Mouse (Mus musculus): ENCODE data around the gene Slc22a22. TPM values are rescaled to one million over a fixed set of nuclear protein-coding genes. Genes with fewer than 3 reads are reported as not detected.
A peak's percentile ranks its signal among the peaks of the same experiment; 100 is the strongest.

Slc22a22 gene
- polyA plus RNA-seq, 1 experiment from 2014 or later = 0.08 TPM

- 78% methylated on average over 2 of the region's 2 CpGs for WGBS
- Histone ChIP-seq H3K4me3 (ENCODE audit: low read length) (no peak overlapping the region), H3K9me3 (ENCODE audit: control insufficient read depth, low read length) (no peaks in the 10 kb centered on the region), H3K4me2 (ENCODE audit: low read length) (no peak overlapping the region), H3K9ac (ENCODE audit: low read depth, low read length) (no peak overlapping the region), H3K36me3 (ENCODE audit: control insufficient read depth, insufficient read depth, low read length) (no peaks in the 10 kb centered on the region), H3K27me3 (replicated peaks; ENCODE audit: control insufficient read depth, insufficient read depth, low read length) (no peaks in the 10 kb centered on the region), H3K4me1 (ENCODE audit: control insufficient read depth, insufficient read depth, low read depth, low read length) (no peaks in the 10 kb centered on the region), H3K27ac (ENCODE audit: low read depth, low read length) (no peak overlapping the region)
- no peak for ATAC-seq
Measured at GRCm38 (mm10) chr15:57496106-57496505, 18.7 kb upstream of the Slc22a22 start.

DNA sequence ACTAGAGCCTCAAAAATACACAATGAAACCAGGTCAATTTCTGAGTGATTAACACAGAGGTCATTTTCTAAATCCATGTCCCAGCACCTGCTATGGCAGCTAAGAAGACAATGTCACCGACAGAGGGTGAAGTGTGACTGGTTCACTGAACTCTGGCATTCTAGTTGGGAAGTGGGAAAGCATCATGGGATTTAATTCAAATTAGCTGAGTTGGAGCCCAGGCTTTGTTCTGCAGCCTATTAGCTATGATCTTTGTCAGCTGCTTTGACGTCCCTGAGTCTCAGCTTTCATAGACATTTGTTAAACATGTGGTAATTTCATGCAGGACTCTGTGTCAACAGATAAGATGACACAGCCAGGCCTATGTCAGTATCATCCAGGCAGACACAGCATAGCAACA lies 5.1 kb upstream of the Slc22a22 start:
- H3K27me3 ChIP-seq (replicated peaks; ENCODE audit: control insufficient read depth, insufficient read depth, low read length) = no peaks in the 10 kb centered on the region
- H3K4me1 ChIP-seq (ENCODE audit: control insufficient read depth, insufficient read depth, low read depth, low read length) = no peaks in the 10 kb centered on the region
- H3K27ac ChIP-seq (ENCODE audit: low read depth, low read length) = no peak overlapping the region
- no peaks in the 10 kb centered on the region for H3K36me3 ChIP-seq (ENCODE audit: control insufficient read depth, insufficient read depth, low read length)
- 16% methylated on average over 2 of the region's 2 CpGs for WGBS
- H3K9me3 ChIP-seq (ENCODE audit: control insufficient read depth, low read length) = no peaks in the 10 kb centered on the region
- no peak for ATAC-seq
- H3K9ac ChIP-seq (ENCODE audit: low read depth, low read length) = no peak overlapping the region
- H3K4me2 ChIP-seq (ENCODE audit: low read length) = no peak overlapping the region
- no peak overlapping the region for H3K4me3 ChIP-seq (ENCODE audit: low read length)

DNA sequence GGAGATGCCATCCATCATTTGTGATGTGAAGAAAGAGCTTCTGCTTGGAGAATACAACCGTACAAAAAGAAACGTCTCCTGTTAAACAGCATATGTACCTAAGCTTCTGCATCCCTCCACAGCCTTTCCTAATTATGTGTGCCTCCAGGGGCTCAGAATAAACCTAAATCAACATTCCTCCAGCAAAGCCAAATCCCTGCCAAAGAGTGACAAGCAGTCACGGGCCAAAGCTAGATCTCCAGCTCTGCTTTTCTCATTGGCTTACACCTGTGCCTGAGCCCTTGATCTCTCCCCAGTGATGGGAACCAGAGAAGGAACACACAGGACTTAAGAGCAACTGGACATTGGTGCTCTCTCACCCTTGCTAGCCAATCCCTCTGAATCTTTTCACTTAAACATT lies 5.8 kb downstream of the Slc22a22 start:
- whole genome bisulfite sequencing = 53% methylated on average over 3 of the region's 3 CpGs
- no peaks in the 10 kb centered on the region for H3K36me3 ChIP-seq (ENCODE audit: control insufficient read depth, insufficient read depth, low read length)
- no peaks in the 10 kb centered on the region for H3K9me3 ChIP-seq (ENCODE audit: control insufficient read depth, low read length)
- no peak overlapping the region for H3K27ac ChIP-seq (ENCODE audit: low read depth, low read length)
- no peak overlapping the region for H3K4me2 ChIP-seq (ENCODE audit: low read length)
- H3K9ac ChIP-seq (ENCODE audit: low read depth, low read length) = no peak overlapping the region
- H3K4me1 ChIP-seq (ENCODE audit: control insufficient read depth, insufficient read depth, low read depth, low read length) = no peaks in the 10 kb centered on the region
- H3K27me3 ChIP-seq (replicated peaks; ENCODE audit: control insufficient read depth, insufficient read depth, low read length) = no peaks in the 10 kb centered on the region
- no peak overlapping the region for H3K4me3 ChIP-seq (ENCODE audit: low read length)
- ATAC-seq = no peak

DNA sequence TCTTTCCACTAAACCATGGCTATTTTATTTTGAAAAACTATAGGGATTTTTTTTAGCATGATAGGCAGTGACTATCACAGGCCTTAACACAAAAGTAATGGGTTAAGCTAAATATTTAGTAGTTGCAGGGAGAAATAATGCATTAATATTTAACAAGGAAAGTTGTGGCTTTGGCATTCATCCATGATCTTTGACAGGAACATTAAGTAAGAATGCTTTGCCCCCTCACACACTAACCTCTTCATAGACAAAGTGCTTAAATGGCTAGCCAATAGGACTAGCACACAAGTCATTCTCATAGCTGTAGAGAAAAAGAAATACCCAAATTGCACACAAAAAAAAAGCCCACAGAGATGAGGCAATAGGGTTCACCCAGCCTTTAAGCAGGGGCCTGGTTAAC lies 11.4 kb downstream of the Slc22a22 start:
- Histone ChIP-seq H3K4me1 (ENCODE audit: control insufficient read depth, insufficient read depth, low read depth, low read length) (no peaks in the 10 kb centered on the region), H3K4me2 (ENCODE audit: low read length) (no peak overlapping the region), H3K4me3 (ENCODE audit: low read length) (no peak overlapping the region), H3K36me3 (ENCODE audit: control insufficient read depth, insufficient read depth, low read length) (no peaks in the 10 kb centered on the region), H3K27me3 (replicated peaks; ENCODE audit: control insufficient read depth, insufficient read depth, low read length) (no peaks in the 10 kb centered on the region), H3K27ac (ENCODE audit: low read depth, low read length) (no peak overlapping the region), H3K9ac (ENCODE audit: low read depth, low read length) (no peak overlapping the region), H3K9me3 (ENCODE audit: control insufficient read depth, low read length) (no peaks in the 10 kb centered on the region)
- ATAC-seq = no peak

GRCm38 (mm10) chr15:57465061-57465460 lies 12.4 kb downstream of the Slc22a22 start:
- Histone ChIP-seq H3K4me3 (ENCODE audit: low read length) (no peak overlapping the region), H3K27me3 (replicated peaks; ENCODE audit: control insufficient read depth, insufficient read depth, low read length) (no peaks in the 10 kb centered on the region), H3K9ac (ENCODE audit: low read depth, low read length) (no peak overlapping the region), H3K4me1 (ENCODE audit: control insufficient read depth, insufficient read depth, low read depth, low read length) (no peaks in the 10 kb centered on the region), H3K36me3 (ENCODE audit: control insufficient read depth, insufficient read depth, low read length) (no peaks in the 10 kb centered on the region), H3K27ac (ENCODE audit: low read depth, low read length) (no peak overlapping the region), H3K4me2 (ENCODE audit: low read length) (no peak overlapping the region), H3K9me3 (ENCODE audit: control insufficient read depth, low read length) (no peaks in the 10 kb centered on the region)
- 82% methylated on average over 6 of the region's 6 CpGs for WGBS
- no peak for ATAC-seq

DNA sequence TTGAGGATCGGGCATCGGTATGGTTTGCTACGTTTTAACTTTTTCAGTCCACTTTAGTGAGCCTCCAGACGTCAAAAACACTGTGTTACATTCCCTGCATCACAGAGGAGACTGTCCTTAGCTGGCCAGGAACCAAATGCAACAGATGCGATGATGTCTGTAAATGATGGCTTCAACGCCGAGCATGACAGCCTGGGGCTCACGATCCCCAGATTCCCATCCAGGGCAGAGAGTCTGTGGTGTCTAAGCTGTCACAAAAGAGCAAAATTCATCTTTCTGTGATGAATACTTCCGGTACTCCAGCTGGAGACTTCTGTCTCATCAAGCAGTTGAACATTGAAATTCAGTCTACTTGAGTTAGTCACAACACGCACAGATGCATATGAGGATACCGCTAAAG lies 13.4 kb downstream of the Slc22a22 start:
- ATAC-seq = no peak

GRCm38 (mm10) chr15:57461284-57461683 lies 16.1 kb downstream of the Slc22a22 start:
- H3K4me1 ChIP-seq (ENCODE audit: control insufficient read depth, insufficient read depth, low read depth, low read length) = no peaks in the 10 kb centered on the region
- no peaks in the 10 kb centered on the region for H3K36me3 ChIP-seq (ENCODE audit: control insufficient read depth, insufficient read depth, low read length)
- no peaks in the 10 kb centered on the region for H3K27me3 ChIP-seq (replicated peaks; ENCODE audit: control insufficient read depth, insufficient read depth, low read length)
- no peak overlapping the region for H3K4me2 ChIP-seq (ENCODE audit: low read length)
- no peak for ATAC-seq
- H3K9me3 ChIP-seq (ENCODE audit: control insufficient read depth, low read length) = no peaks in the 10 kb centered on the region
- no peak overlapping the region for H3K9ac ChIP-seq (ENCODE audit: low read depth, low read length)
- 52% methylated on average over 1 of the region's 1 CpGs for WGBS
- H3K27ac ChIP-seq (ENCODE audit: low read depth, low read length) = no peak overlapping the region
- H3K4me3 ChIP-seq (ENCODE audit: low read length) = no peak overlapping the region

More for the DNA sequence above, 13.4 kb downstream of the Slc22a22 start:
- no peak overlapping the region for H3K27ac ChIP-seq (ENCODE audit: low read depth, low read length)
- no peaks in the 10 kb centered on the region for H3K27me3 ChIP-seq (replicated peaks; ENCODE audit: control insufficient read depth, insufficient read depth, low read length)
- H3K9me3 ChIP-seq (ENCODE audit: control insufficient read depth, low read length) = no peaks in the 10 kb centered on the region
- no peaks in the 10 kb centered on the region for H3K36me3 ChIP-seq (ENCODE audit: control insufficient read depth, insufficient read depth, low read length)
- no peak overlapping the region for H3K4me2 ChIP-seq (ENCODE audit: low read length)
- no peak overlapping the region for H3K9ac ChIP-seq (ENCODE audit: low read depth, low read length)
- H3K4me1 ChIP-seq (ENCODE audit: control insufficient read depth, insufficient read depth, low read depth, low read length) = no peaks in the 10 kb centered on the region
- H3K4me3 ChIP-seq (ENCODE audit: low read length) = no peak overlapping the region
- 80% methylated on average over 11 of the region's 11 CpGs for WGBS

DNA sequence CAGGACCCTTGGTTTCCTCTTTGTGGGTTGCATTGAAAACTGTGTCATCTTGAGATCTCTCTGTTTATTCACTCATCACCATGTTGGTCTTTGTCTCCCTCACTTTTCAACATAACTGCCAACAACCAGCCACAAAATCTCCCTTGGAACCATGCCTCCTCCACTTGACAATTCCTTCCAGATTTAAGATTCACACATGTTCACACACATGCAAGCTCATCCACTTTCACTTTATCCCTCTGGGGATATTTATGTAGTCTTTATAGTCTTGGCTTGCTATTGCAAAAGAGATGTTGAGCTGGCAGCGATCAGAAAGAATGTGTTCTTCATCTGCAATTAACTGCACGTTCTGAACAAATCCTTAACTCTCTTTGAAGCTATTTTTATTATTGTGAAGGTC lies 20.1 kb downstream of the Slc22a22 start:
- Histone ChIP-seq H3K4me2 (ENCODE audit: low read length) (no peak overlapping the region), H3K9ac (ENCODE audit: low read depth, low read length) (no peak overlapping the region), H3K4me1 (ENCODE audit: control insufficient read depth, insufficient read depth, low read depth, low read length) (no peaks in the 10 kb centered on the region), H3K27me3 (replicated peaks; ENCODE audit: control insufficient read depth, insufficient read depth, low read length) (no peaks in the 10 kb centered on the region), H3K9me3 (ENCODE audit: control insufficient read depth, low read length) (no peaks in the 10 kb centered on the region), H3K36me3 (ENCODE audit: control insufficient read depth, insufficient read depth, low read length) (no peaks in the 10 kb centered on the region), H3K4me3 (ENCODE audit: low read length) (no peak overlapping the region), H3K27ac (ENCODE audit: low read depth, low read length) (no peak overlapping the region)
- no peak for ATAC-seq
- 69% methylated on average over 2 of the region's 2 CpGs for WGBS

DNA sequence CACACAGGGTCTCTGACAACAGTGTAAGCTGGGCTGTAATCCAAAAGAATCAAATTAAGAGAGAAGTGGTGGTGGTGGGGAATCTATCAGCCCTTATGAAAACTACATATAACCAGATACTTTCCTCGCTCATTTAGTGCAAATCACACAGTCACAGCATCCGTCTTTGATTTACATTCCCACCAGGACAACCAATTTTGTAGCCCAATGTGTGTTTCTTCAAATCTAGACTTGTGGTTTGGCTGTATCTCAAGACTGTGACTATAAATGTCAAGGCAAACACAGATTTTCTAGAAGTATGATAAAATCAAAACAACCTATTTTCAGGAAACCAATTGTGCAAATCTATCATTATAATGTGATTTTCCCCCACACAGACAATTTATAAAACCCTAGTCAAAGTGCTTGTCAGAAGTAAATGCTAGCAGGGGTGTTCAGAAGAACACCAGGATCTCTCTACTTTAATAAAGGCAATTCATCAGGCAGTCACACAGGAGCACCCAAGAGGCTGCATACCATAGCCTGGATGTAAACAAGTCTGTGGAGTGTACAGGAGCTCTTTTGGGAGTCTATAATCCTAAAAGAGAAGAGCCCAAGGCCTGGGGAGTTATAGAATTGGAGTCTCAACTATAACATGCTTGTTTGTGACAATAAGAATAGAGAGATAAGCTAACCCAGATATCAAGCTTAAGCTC lies 42.6 kb downstream of the Slc22a22 start:
- H3K27me3 ChIP-seq (replicated peaks; ENCODE audit: control insufficient read depth, insufficient read depth, low read length) = no peaks in the 10 kb centered on the region
- no peaks in the 10 kb centered on the region for H3K36me3 ChIP-seq (ENCODE audit: control insufficient read depth, insufficient read depth, low read length)
- no peaks in the 10 kb centered on the region for H3K9me3 ChIP-seq (ENCODE audit: control insufficient read depth, low read length)
- no peak overlapping the region for H3K4me3 ChIP-seq (ENCODE audit: low read length)
- no peak overlapping the region for H3K27ac ChIP-seq (ENCODE audit: low read depth, low read length)
- ATAC-seq = no peak
- H3K4me2 ChIP-seq (ENCODE audit: low read length) = no peak overlapping the region
- H3K9ac ChIP-seq (ENCODE audit: low read depth, low read length) = no peak overlapping the region
- no peaks in the 10 kb centered on the region for H3K4me1 ChIP-seq (ENCODE audit: control insufficient read depth, insufficient read depth, low read depth, low read length)
- 76% methylated on average over 2 of the region's 2 CpGs for WGBS

GRCm38 (mm10) chr15:57408498-57408897 lies 68.9 kb downstream of the Slc22a22 start:
- no peaks in the 10 kb centered on the region for H3K27me3 ChIP-seq (replicated peaks; ENCODE audit: control insufficient read depth, insufficient read depth, low read length)
- peak; percentile 42; the same call in 1 of the 2 replicates for ATAC-seq
- WGBS = 60% methylated on average over 2 of the region's 2 CpGs
- H3K36me3 ChIP-seq (ENCODE audit: control insufficient read depth, insufficient read depth, low read length) = no peaks in the 10 kb centered on the region
- H3K9me3 ChIP-seq (ENCODE audit: control insufficient read depth, low read length) = no peaks in the 10 kb centered on the region
- no peak overlapping the region for H3K4me3 ChIP-seq (ENCODE audit: low read length)
- no peak overlapping the region for H3K9ac ChIP-seq (ENCODE audit: low read depth, low read length)
- no peak overlapping the region for H3K27ac ChIP-seq (ENCODE audit: low read depth, low read length)
- H3K4me2 ChIP-seq (ENCODE audit: low read length) = no peak overlapping the region
- H3K4me1 ChIP-seq (ENCODE audit: control insufficient read depth, insufficient read depth, low read depth, low read length) = no peaks in the 10 kb centered on the region
